ENCODE assay signal across 10 mouse cellular contexts in the genomic region with DNA sequence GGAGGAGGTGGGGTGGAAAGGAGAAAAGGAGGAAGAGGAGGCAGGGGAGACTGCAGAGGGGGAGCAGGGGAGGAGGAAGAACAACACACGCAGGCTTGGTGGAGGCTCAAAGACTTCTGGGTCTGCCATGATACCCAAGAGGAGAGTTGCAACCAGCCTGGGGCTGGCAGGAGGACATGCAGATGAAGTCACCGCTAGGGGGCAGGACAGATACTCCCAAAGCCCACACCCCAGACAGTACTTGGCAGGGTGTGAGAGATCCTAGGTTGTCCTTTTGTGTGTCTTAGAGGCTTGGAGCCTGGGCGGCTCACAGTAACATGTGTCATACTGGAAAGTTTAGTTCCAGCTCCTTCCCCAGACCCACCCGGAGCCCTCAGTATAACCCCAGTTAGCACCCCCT. TPM values are rescaled to one million over a fixed set of nuclear protein-coding genes. Genes with fewer than 3 reads are reported as not detected.
DNase-seq lines count a peak whose midpoint lies in the region; ATAC-seq and TF ChIP-seq lines count a peak whose summit lies in the region.
"Had no signal": no experiment of that assay in that cellular context is flagged by ENCODE, and none has a peak within 500 bp of the region (broad histone marks: within the 10 kb centered on the region; RNA-seq: fewer than 3 reads in every experiment).

No protein-coding gene starts in this region.

- H3K9me3 ChIP-seq in lung, embryonic 14.5 days (ENCODE audit: low read depth, low read length), result no peaks in the 10 kb centered on the region
- H3K9me3 ChIP-seq in embryonic facial prominence, embryonic 10.5 days, result no peaks in the 10 kb centered on the region
- H3K9me3 ChIP-seq: neural tube, embryonic 12.5 days had no signal

- no peaks in the 10 kb centered on the region for H3K4me1 ChIP-seq in lung, embryonic 14.5 days (ENCODE audit: insufficient read depth)
- no peaks in the 10 kb centered on the region for H3K4me1 ChIP-seq in embryonic facial prominence, embryonic 10.5 days
- H3K4me1 ChIP-seq: neural tube, embryonic 12.5 days had no signal

- no peak overlapping the region for H3K4me3 ChIP-seq in lung, embryonic 14.5 days (ENCODE audit: low read depth, low read length)
- no peak overlapping the region for H3K4me3 ChIP-seq in embryonic facial prominence, embryonic 10.5 days
- H3K4me3 ChIP-seq: neural tube, embryonic 12.5 days had no signal

- H3K36me3 ChIP-seq in lung, embryonic 14.5 days (ENCODE audit: insufficient read depth), result no peaks in the 10 kb centered on the region
- H3K36me3 ChIP-seq in embryonic facial prominence, embryonic 10.5 days (replicated peaks), result no peaks in the 10 kb centered on the region
- H3K36me3 ChIP-seq: neural tube, embryonic 12.5 days had no signal

- H3K27me3 ChIP-seq in lung, embryonic 14.5 days (ENCODE audit: insufficient read depth, low read length), result no peaks in the 10 kb centered on the region
- H3K27me3 ChIP-seq in embryonic facial prominence, embryonic 10.5 days (replicated peaks; ENCODE audit: low read depth, poor library complexity, severe bottlenecking), result no peaks in the 10 kb centered on the region
- H3K27me3 ChIP-seq: neural tube, embryonic 12.5 days had no signal

- H3K27ac ChIP-seq in lung, embryonic 14.5 days (ENCODE audit: low read depth), result no peak overlapping the region
- H3K27ac ChIP-seq in embryonic facial prominence, embryonic 10.5 days (replicated peaks), result no peak overlapping the region
- H3K27ac ChIP-seq: neural tube, embryonic 12.5 days had no signal

- WGBS in lung, embryonic 14.5 days, result 43% methylated on average over 4 of the region's 4 CpGs
- WGBS in embryonic facial prominence, embryonic 10.5 days, result 44% methylated on average over 4 of the region's 4 CpGs

- H3K9ac ChIP-seq in lung, embryonic 14.5 days, result no peak overlapping the region
- H3K9ac ChIP-seq: neural tube, embryonic 12.5 days had no signal

- no peak overlapping the region for H3K4me2 ChIP-seq in lung, embryonic 14.5 days
- H3K4me2 ChIP-seq: neural tube, embryonic 12.5 days had no signal

- TF ChIP-seq CTCF in lung, embryonic 14.5 days (IDR thresholded peaks at IDR 0.05; ENCODE audit: low read depth), result peak; percentile 54

- ATAC-seq in lung, embryonic 14.5 days (ENCODE audit: insufficient read depth), result no peak
- peak; percentile 44; the same call in 1 of the 2 replicates for ATAC-seq in megakaryocyte progenitor cell, adult 5-6 weeks (replicated peaks; ENCODE audit: poor library complexity)
- no peak for ATAC-seq in megakaryocyte-erythroid progenitor cell, adult 5-6 weeks (replicated peaks; ENCODE audit: low FRiP score, low TSS enrichment, poor library complexity, severe bottlenecking)

- DNase-seq in adrenal gland, postnatal 10 days, result peak; percentile 31
- no peak for DNase-seq in adrenal gland, postnatal 4 days (ENCODE audit: low spot score in 2 of 2)
- peak; percentile 48 for DNase-seq in lung, embryonic 14.5 days
- DNase-seq in lung, postnatal 10 days, result no peak
- peak; percentile 30 for DNase-seq in embryonic facial prominence, embryonic 10.5 days (ENCODE audit: low spot score)
- no peak for DNase-seq in frontal cortex, postnatal 10 days (ENCODE audit: low spot score in 2 of 2)

RNA-seq across cellular contexts. Expression of a gene that starts 5.0 kb away (rescaled TPM):
- total RNA-seq in adrenal gland, postnatal 10 days (2021), result not detected
- not detected for total RNA-seq in adrenal gland, postnatal 4 days (2021)
- not detected in 2 replicates for polyA plus RNA-seq in lung, embryonic 14.5 days (2014; fragmentation: Nextera tagmentation; extraction: Ambion mirVana)
- polyA plus RNA-seq in embryonic facial prominence, embryonic 10.5 days (2016; fragmentation: Nextera tagmentation; extraction: Ambion mirVana), result not detected in 2 replicates
- total RNA-seq in megakaryocyte progenitor cell, adult 5-6 weeks (2015), result not detected in 2 replicates
- not detected in 2 replicates for total RNA-seq in megakaryocyte progenitor cell, adult 5-6 weeks (2017)
- not detected in 2 replicates for total RNA-seq in megakaryocyte-erythroid progenitor cell, adult 5-6 weeks (2014; fragmentation: Nextera tagmentation)
- total RNA-seq in megakaryocyte-erythroid progenitor cell, adult 5-6 weeks (2017), result not detected in 2 replicates
- polyA plus RNA-seq: gonadal fat pad, adult 2 months; neural tube, embryonic 12.5 days had no signal

RNA-seq across cellular contexts. Expression of a gene that starts 21.9 kb away (rescaled TPM):
- total RNA-seq in adrenal gland, postnatal 10 days (2021), result not detected
- not detected for total RNA-seq in adrenal gland, postnatal 4 days (2021)
- polyA plus RNA-seq in lung, embryonic 14.5 days (2014; fragmentation: Nextera tagmentation; extraction: Ambion mirVana), result not detected in 2 replicates
- not detected in 2 replicates for polyA plus RNA-seq in embryonic facial prominence, embryonic 10.5 days (2016; fragmentation: Nextera tagmentation; extraction: Ambion mirVana)
- total RNA-seq in megakaryocyte progenitor cell, adult 5-6 weeks (2015), result not detected in 2 replicates
- total RNA-seq in megakaryocyte progenitor cell, adult 5-6 weeks (2017), result not detected in 2 replicates
- not detected in 2 replicates for total RNA-seq in megakaryocyte-erythroid progenitor cell, adult 5-6 weeks (2014; fragmentation: Nextera tagmentation)
- total RNA-seq in megakaryocyte-erythroid progenitor cell, adult 5-6 weeks (2017), result not detected in 2 replicates
- polyA plus RNA-seq: neural tube, embryonic 12.5 days had no signal

RNA-seq across cellular contexts. Expression of a gene that starts 38.0 kb away (rescaled TPM):
- total RNA-seq in adrenal gland, postnatal 10 days (2021), result not detected
- total RNA-seq in adrenal gland, postnatal 4 days (2021), result not detected
- polyA plus RNA-seq in lung, embryonic 14.5 days (2014; fragmentation: Nextera tagmentation; extraction: Ambion mirVana), result not detected in 2 replicates
- polyA plus RNA-seq in embryonic facial prominence, embryonic 10.5 days (2016; fragmentation: Nextera tagmentation; extraction: Ambion mirVana), result not detected in 2 replicates
- not detected in 2 replicates for total RNA-seq in megakaryocyte progenitor cell, adult 5-6 weeks (2015)
- total RNA-seq in megakaryocyte progenitor cell, adult 5-6 weeks (2017), result not detected in 2 replicates
- not detected in 2 replicates for total RNA-seq in megakaryocyte-erythroid progenitor cell, adult 5-6 weeks (2014; fragmentation: Nextera tagmentation)
- total RNA-seq in megakaryocyte-erythroid progenitor cell, adult 5-6 weeks (2017), result not detected in 2 replicates
- polyA plus RNA-seq: gonadal fat pad, adult 2 months; neural tube, embryonic 12.5 days had no signal

RNA-seq across cellular contexts. Expression of a gene that starts 47.3 kb away (rescaled TPM):
- not detected for total RNA-seq in adrenal gland, postnatal 10 days (2021)
- not detected for total RNA-seq in adrenal gland, postnatal 4 days (2021)
- not detected in 2 replicates for polyA plus RNA-seq in lung, embryonic 14.5 days (2014; fragmentation: Nextera tagmentation; extraction: Ambion mirVana)
- not detected in 2 replicates for polyA plus RNA-seq in embryonic facial prominence, embryonic 10.5 days (2016; fragmentation: Nextera tagmentation; extraction: Ambion mirVana)
- not detected in 2 replicates for total RNA-seq in megakaryocyte progenitor cell, adult 5-6 weeks (2015)
- total RNA-seq in megakaryocyte progenitor cell, adult 5-6 weeks (2017), result not detected in 2 replicates
- not detected in 2 replicates for total RNA-seq in megakaryocyte-erythroid progenitor cell, adult 5-6 weeks (2014; fragmentation: Nextera tagmentation)
- total RNA-seq in megakaryocyte-erythroid progenitor cell, adult 5-6 weeks (2017), result not detected in 2 replicates
- polyA plus RNA-seq: gonadal fat pad, adult 2 months; neural tube, embryonic 12.5 days had no signal

RNA-seq across cellular contexts. Expression of a gene that starts 47.6 kb away (rescaled TPM):
- total RNA-seq in adrenal gland, postnatal 10 days (2021), result under 1 TPM; 0.21 to 0.24 TPM
- not detected for total RNA-seq in adrenal gland, postnatal 4 days (2021)
- polyA plus RNA-seq in lung, embryonic 14.5 days (2014; fragmentation: Nextera tagmentation; extraction: Ambion mirVana), result not detected in 2 replicates
- polyA plus RNA-seq in embryonic facial prominence, embryonic 10.5 days (2016; fragmentation: Nextera tagmentation; extraction: Ambion mirVana), result not detected in 2 replicates
- not detected in 2 replicates for total RNA-seq in megakaryocyte progenitor cell, adult 5-6 weeks (2015)
- not detected in 2 replicates for total RNA-seq in megakaryocyte progenitor cell, adult 5-6 weeks (2017)
- not detected in 2 replicates for total RNA-seq in megakaryocyte-erythroid progenitor cell, adult 5-6 weeks (2014; fragmentation: Nextera tagmentation)
- not detected in 2 replicates for total RNA-seq in megakaryocyte-erythroid progenitor cell, adult 5-6 weeks (2017)
- polyA plus RNA-seq: gonadal fat pad, adult 2 months had no signal

Comparison
In these comparisons a context has a peak if more than half of its experiments do, and no peak if none do; other contexts are left out.
1. DNase-seq: peak in adrenal gland, postnatal 10 days (single experiment), lung, embryonic 14.5 days (single experiment) and embryonic facial prominence, embryonic 10.5 days (single experiment); none in adrenal gland, postnatal 4 days (0 of 2), lung, postnatal 10 days (single experiment) and frontal cortex, postnatal 10 days (0 of 2).